In the genomic region with DNA sequence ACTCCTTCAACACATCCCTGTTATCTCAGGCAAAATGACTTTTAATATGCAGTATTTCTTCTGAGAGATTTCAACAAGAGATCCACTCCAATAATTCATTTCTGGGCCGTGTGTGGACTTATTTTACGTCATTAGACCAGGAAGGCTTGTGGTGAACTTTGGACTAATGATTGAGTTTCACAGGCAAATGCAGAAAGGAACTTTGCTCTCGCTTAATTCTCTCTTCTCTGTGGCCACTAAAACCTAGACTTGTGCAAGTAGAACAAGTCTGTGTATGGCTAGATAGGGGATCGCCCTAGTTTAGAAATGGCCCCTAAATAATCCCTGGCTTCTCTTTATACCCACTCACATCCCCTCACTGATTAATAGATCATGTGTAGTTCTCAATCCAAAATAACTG, we compare ENCODE assay signal across 25 mouse cellular contexts. TPM values are rescaled to one million over a fixed set of nuclear protein-coding genes. Genes with fewer than 3 reads are reported as not detected.
A peak's percentile ranks its signal among the peaks of the same experiment; 100 is the strongest.
DNase-seq lines count a peak whose midpoint lies in the region; ATAC-seq and TF ChIP-seq lines count a peak whose summit lies in the region.
"Had no signal": no experiment of that assay in that cellular context is flagged by ENCODE, and none has a peak within 500 bp of the region (broad histone marks: within the 10 kb centered on the region; RNA-seq: fewer than 3 reads in every experiment).

No protein-coding gene starts in this region.

- H3K79me2 ChIP-seq in liver, adult 2 months (ENCODE audit: control insufficient read depth, insufficient read depth, low read length): no peaks in the 10 kb centered on the region

- no peak overlapping the region for H3K9ac ChIP-seq in liver, adult 2 months (ENCODE audit: low read depth, low read length)
- no peak overlapping the region for H3K9ac ChIP-seq in liver, embryonic 12.5 days
- H3K9ac ChIP-seq in intestine, embryonic 15.5 days: no peak overlapping the region
- H3K9ac ChIP-seq in neural tube, embryonic 15.5 days (replicated peaks): no peak overlapping the region
- H3K9ac ChIP-seq: forebrain, postnatal 0 days; heart, embryonic 12.5 days; heart, embryonic 15.5 days; hindbrain, embryonic 15.5 days had no signal

- peak; percentile 11 for DNase-seq in heart, embryonic 10.5 days (ENCODE audit: low spot score)
- DNase-seq in heart, postnatal 25 days (ENCODE audit: low spot score): no peak
- peak; percentile 96 for DNase-seq in liver, adult 2 months (ENCODE audit: extremely low read depth, low read depth, low spot score)
- DNase-seq: adrenal gland, adult 2 months; adrenal gland, postnatal 14 days; cerebellum, adult 11-12 months; cerebellum, adult 8-10 months; cerebellum, postnatal 10 days; cerebellum, postnatal 36 days; embryo, embryonic 11 days; forebrain, postnatal 0 days; gastrocnemius, adult 2 months; gastrocnemius, postnatal 14 days; heart, adult 11 months; heart, postnatal 10 days; heart, postnatal 4 days had no signal

- H3K27ac ChIP-seq in heart, embryonic 10.5 days: no peak overlapping the region
- H3K27ac ChIP-seq in liver, adult 2 months (replicated peaks; ENCODE audit: insufficient read depth, low read depth, low read length): peak overlapping the region; percentile 60
- H3K27ac ChIP-seq in liver, embryonic 12.5 days: no peak overlapping the region
- H3K27ac ChIP-seq in intestine, embryonic 15.5 days: no peak overlapping the region
- peak overlapping the region; percentile 53 for H3K27ac ChIP-seq in small intestine, adult 2 months (ENCODE audit: insufficient read depth, low read depth, low read length)
- H3K27ac ChIP-seq in neural tube, embryonic 15.5 days (replicated peaks): no peak overlapping the region
- H3K27ac ChIP-seq: gastrocnemius, adult 2 months; heart, embryonic 15.5 days; hindbrain, embryonic 15.5 days had no signal

- peaks cover 13% of the 10 kb centered on the region; the same call in 1 of the 2 replicates for H3K4me1 ChIP-seq in heart, embryonic 10.5 days
- peaks cover 4% of the 10 kb centered on the region; the same call in 1 of the 2 replicates for H3K4me1 ChIP-seq in liver, adult 2 months (ENCODE audit: control insufficient read depth, insufficient read depth, low read length)
- H3K4me1 ChIP-seq in liver, embryonic 12.5 days: peaks cover 10% of the 10 kb centered on the region
- no peaks in the 10 kb centered on the region for H3K4me1 ChIP-seq in intestine, embryonic 15.5 days (replicated peaks)
- H3K4me1 ChIP-seq in small intestine, adult 2 months (ENCODE audit: control insufficient read depth, insufficient read depth, insufficient read length, low read length): peaks cover 18% of the 10 kb centered on the region; the same call in 1 of the 2 replicates
- H3K4me1 ChIP-seq in neural tube, embryonic 15.5 days: no peaks in the 10 kb centered on the region
- H3K4me1 ChIP-seq: hindbrain, embryonic 15.5 days had no signal

- H3K36me3 ChIP-seq in heart, embryonic 10.5 days: no peaks in the 10 kb centered on the region
- no peaks in the 10 kb centered on the region for H3K36me3 ChIP-seq in liver, adult 2 months (ENCODE audit: control insufficient read depth, insufficient read depth, low read length)
- H3K36me3 ChIP-seq in liver, embryonic 12.5 days: no peaks in the 10 kb centered on the region
- no peaks in the 10 kb centered on the region for H3K36me3 ChIP-seq in intestine, embryonic 15.5 days
- no peaks in the 10 kb centered on the region for H3K36me3 ChIP-seq in small intestine, adult 2 months (ENCODE audit: control insufficient read depth, insufficient read depth, low read length)
- H3K36me3 ChIP-seq in neural tube, embryonic 15.5 days: no peaks in the 10 kb centered on the region
- H3K36me3 ChIP-seq: heart, embryonic 12.5 days; heart, embryonic 15.5 days; hindbrain, embryonic 15.5 days had no signal

- 91% methylated on average over 4 of the region's 4 CpGs for WGBS in heart, embryonic 10.5 days
- 17% methylated on average over 4 of the region's 4 CpGs for WGBS in liver, adult 2 months
- 63% methylated on average over 4 of the region's 4 CpGs for WGBS in liver, embryonic 12.5 days (ENCODE audit: insufficient replicate concordance)
- 60% methylated on average over 4 of the region's 4 CpGs for WGBS in intestine, embryonic 15.5 days
- WGBS in small intestine, adult 2 months: 26% methylated on average over 4 of the region's 4 CpGs
- whole genome bisulfite sequencing in neural tube, embryonic 15.5 days: 92% methylated on average over 4 of the region's 4 CpGs

- no peak for ATAC-seq in liver, embryonic 12.5 days
- peak; percentile 37; the same call in 1 of the 2 replicates for ATAC-seq in intestine, embryonic 15.5 days
- no peak for ATAC-seq in neural tube, embryonic 15.5 days (ENCODE audit: low FRiP score)
- no peak for ATAC-seq in activated CD4-positive, CD25-positive, alpha-beta regulatory T cell, adult 4 months
- ATAC-seq: forebrain, embryonic 14.5 days; forebrain, postnatal 0 days had no signal

- intact Hi-C loops in heart, postnatal 25 days (cut with DNase I): no loop called here

- no peak for TF ChIP-seq POLR2A in liver, adult 2 months (IDR thresholded peaks at IDR 0.05; ENCODE audit: extremely low read depth, insufficient read depth, low read length)
- TF ChIP-seq POLR2A in small intestine, adult 2 months (IDR thresholded peaks at IDR 0.05; ENCODE audit: low read depth, low read length): no peak

- H3K27me3 ChIP-seq in heart, embryonic 10.5 days (ENCODE audit: insufficient read depth, poor library complexity, severe bottlenecking): no peaks in the 10 kb centered on the region
- no peaks in the 10 kb centered on the region for H3K27me3 ChIP-seq in liver, adult 2 months (ENCODE audit: control insufficient read depth, insufficient read depth, low read length)
- H3K27me3 ChIP-seq in liver, embryonic 12.5 days (replicated peaks): no peaks in the 10 kb centered on the region
- H3K27me3 ChIP-seq in intestine, embryonic 15.5 days (replicated peaks): no peaks in the 10 kb centered on the region
- no peaks in the 10 kb centered on the region for H3K27me3 ChIP-seq in small intestine, adult 2 months (ENCODE audit: control insufficient read depth, insufficient read depth, low read length)
- no peaks in the 10 kb centered on the region for H3K27me3 ChIP-seq in neural tube, embryonic 15.5 days (replicated peaks)
- H3K27me3 ChIP-seq: heart, embryonic 12.5 days; heart, embryonic 15.5 days; hindbrain, embryonic 15.5 days had no signal

- H3K4me3 ChIP-seq in heart, embryonic 10.5 days: no peak overlapping the region
- no peak overlapping the region for H3K4me3 ChIP-seq in liver, adult 2 months (ENCODE audit: insufficient read depth, low read depth, low read length)
- H3K4me3 ChIP-seq in liver, embryonic 12.5 days: no peak overlapping the region
- H3K4me3 ChIP-seq in intestine, embryonic 15.5 days (replicated peaks): no peak overlapping the region
- H3K4me3 ChIP-seq in small intestine, adult 2 months (ENCODE audit: low read depth, low read length): no peak overlapping the region
- H3K4me3 ChIP-seq in neural tube, embryonic 15.5 days (replicated peaks): no peak overlapping the region
- H3K4me3 ChIP-seq: gastrocnemius, adult 2 months; heart, embryonic 12.5 days; heart, embryonic 15.5 days; hindbrain, embryonic 15.5 days had no signal

- H3K4me2 ChIP-seq in liver, embryonic 12.5 days: no peak overlapping the region
- no peak overlapping the region for H3K4me2 ChIP-seq in intestine, embryonic 15.5 days (replicated peaks)
- H3K4me2 ChIP-seq in neural tube, embryonic 15.5 days: no peak overlapping the region
- H3K4me2 ChIP-seq: heart, embryonic 12.5 days; heart, embryonic 15.5 days; hindbrain, embryonic 15.5 days had no signal

- TF ChIP-seq CTCF in liver, adult 2 months (IDR thresholded peaks at IDR 0.05; ENCODE audit: low read depth, low read length): no peak
- no peak for TF ChIP-seq CTCF in small intestine, adult 2 months (IDR thresholded peaks at IDR 0.05; ENCODE audit: extremely low read depth, insufficient read length, insufficient replicate concordance, low read depth, low read length)

- H3K9me3 ChIP-seq in heart, embryonic 10.5 days: no peaks in the 10 kb centered on the region
- no peaks in the 10 kb centered on the region for H3K9me3 ChIP-seq in liver, embryonic 12.5 days (replicated peaks)
- H3K9me3 ChIP-seq in intestine, embryonic 15.5 days: no peaks in the 10 kb centered on the region
- no peaks in the 10 kb centered on the region for H3K9me3 ChIP-seq in neural tube, embryonic 15.5 days (replicated peaks)
- H3K9me3 ChIP-seq: heart, embryonic 15.5 days had no signal

RNA-seq across cellular contexts. Expression of gene Ppp1r12a, which starts 50.6 kb away (rescaled TPM):
- polyA plus RNA-seq in heart, embryonic 10.5 days (2016; fragmentation: Nextera tagmentation; extraction: Ambion mirVana): 110 and 112 TPM in 2 replicates
- 10 to 100 TPM; 58.1 to 61.7 TPM for total RNA-seq in heart, postnatal 25 days (2021)
- 33.8 and 38.5 TPM in 2 replicates for total RNA-seq in liver, adult 2 months (2014; rRNA removed)
- 4.4 and 5.5 TPM in 2 replicates for polyA plus RNA-seq in liver, adult 2 months (2012; rRNA removed)
- 48.3 and 51.8 TPM in 2 replicates for polyA plus RNA-seq in liver, embryonic 12.5 days (2016; fragmentation: Nextera tagmentation; extraction: Ambion mirVana)
- 98.1 and 105 TPM in 2 replicates for polyA plus RNA-seq in intestine, embryonic 15.5 days (2015; fragmentation: Nextera tagmentation; extraction: Ambion mirVana)
- 8.4 and 16.0 TPM in 2 replicates for polyA plus RNA-seq in small intestine, adult 2 months (2012; rRNA removed)
- polyA plus RNA-seq in neural tube, embryonic 15.5 days (2015; fragmentation: Nextera tagmentation; extraction: Ambion mirVana): 63.4 and 73.3 TPM in 2 replicates
- 100 to 1,000 TPM; 253 to 272 TPM for polyA plus RNA-seq in activated CD4-positive, CD25-positive, alpha-beta regulatory T cell, adult 4 months (2017; shearing (Covaris generic))

Comparison
In these comparisons a context has a peak if more than half of its experiments do, and no peak if none do; other contexts are left out.
1. H3K27ac ChIP-seq: peak in liver, adult 2 months (single experiment) and small intestine, adult 2 months (single experiment); none in heart, embryonic 10.5 days (single experiment), liver, embryonic 12.5 days (single experiment), intestine, embryonic 15.5 days (single experiment) and neural tube, embryonic 15.5 days (single experiment).